Mouse (Mus musculus): Measurements from ENCODE around the gene Wasl. TPM values are rescaled to one million over a fixed set of nuclear protein-coding genes. Genes with fewer than 3 reads are reported as not detected.

Wasl gene
- polyA plus RNA-seq, 1 experiment: 198 TPM

DNA sequence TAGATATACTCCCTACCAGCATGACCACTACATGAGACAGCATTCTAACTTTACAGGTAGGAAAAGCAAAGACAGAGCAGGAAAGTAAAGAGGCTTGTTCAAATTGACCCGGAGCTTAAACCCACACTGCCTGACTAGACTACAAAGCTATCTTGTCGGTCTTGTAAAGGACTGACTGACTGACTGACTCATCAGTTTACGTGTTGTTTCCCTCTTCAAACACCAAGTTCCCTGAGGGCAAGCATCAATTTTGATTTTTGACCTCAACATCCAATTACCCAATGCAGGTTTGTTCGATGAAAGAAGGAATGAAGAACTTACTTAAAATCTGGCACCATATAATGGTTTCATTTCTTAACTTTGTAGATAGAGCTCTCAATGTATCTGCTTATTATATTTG lies 2.9 kb downstream of the Wasl start:
- 38% methylated on average over 4 of the region's 4 CpGs for WGBS
- 0 out of 2 replicates have a peak, but pooled peaks cover 1% of the 10 kb centered on the region for H3K36me3 ChIP-seq (ENCODE audit: control insufficient read depth, insufficient read depth, low read length)
- no peak for TF ChIP-seq POLR2A (IDR thresholded peaks at IDR 0.05; ENCODE audit: low read depth, low read length)
- no peak for TF ChIP-seq CTCF (IDR thresholded peaks at IDR 0.05; ENCODE audit: extremely low read depth, insufficient read length, insufficient replicate concordance, low read depth, low read length)
- H3K27me3 ChIP-seq (ENCODE audit: control insufficient read depth, insufficient read depth, low read length): no peaks in the 10 kb centered on the region
- H3K4me3 ChIP-seq (ENCODE audit: low read depth, low read length): no peak overlapping the region
- no peak overlapping the region for H3K27ac ChIP-seq (ENCODE audit: insufficient read depth, low read depth, low read length)
- peaks cover 11% of the 10 kb centered on the region; the same call in 1 of the 2 replicates for H3K4me1 ChIP-seq (ENCODE audit: control insufficient read depth, insufficient read depth, insufficient read length, low read length)

DNA sequence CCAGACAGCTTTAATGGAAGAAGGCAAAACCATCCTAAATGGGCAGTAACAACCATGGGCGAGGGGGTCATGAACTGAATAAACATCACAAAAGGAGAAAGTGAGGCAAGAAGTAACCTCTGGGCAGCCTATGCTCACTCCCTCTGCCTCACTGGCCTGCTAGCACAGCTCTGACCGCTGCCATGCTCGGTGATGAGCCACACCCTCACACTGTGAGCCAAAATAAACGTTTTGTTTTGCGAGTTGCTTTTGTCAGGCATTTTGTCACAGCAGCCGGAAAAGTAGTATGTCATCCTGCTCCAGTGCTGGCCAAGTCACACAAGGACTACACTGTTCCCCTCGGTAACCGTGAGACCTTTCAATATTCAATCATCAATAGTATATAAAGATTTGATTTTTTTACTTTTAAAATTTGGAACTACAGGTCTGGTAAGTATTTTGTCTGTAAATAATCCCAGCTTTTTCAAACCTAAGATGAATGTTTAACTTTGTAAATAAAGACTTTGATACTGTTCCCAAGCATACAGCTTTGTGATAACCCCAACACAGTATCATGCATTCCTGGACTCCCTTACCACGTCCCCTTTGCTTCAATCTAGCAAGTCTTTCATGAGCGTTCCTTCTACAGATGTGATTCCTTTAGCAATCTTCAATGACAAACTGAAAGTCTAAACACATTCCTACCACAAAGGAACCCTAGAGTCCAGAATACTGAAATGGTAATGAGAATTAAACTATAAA lies 7.0 kb downstream of the Wasl start:
- H3K27me3 ChIP-seq (ENCODE audit: control insufficient read depth, insufficient read depth, low read length): no peaks in the 10 kb centered on the region
- no peak for TF ChIP-seq CTCF (IDR thresholded peaks at IDR 0.05; ENCODE audit: extremely low read depth, insufficient read length, insufficient replicate concordance, low read depth, low read length)
- TF ChIP-seq POLR2A (IDR thresholded peaks at IDR 0.05; ENCODE audit: low read depth, low read length): no peak
- 42% methylated on average over 10 of the region's 10 CpGs for WGBS
- H3K36me3 ChIP-seq (ENCODE audit: control insufficient read depth, insufficient read depth, low read length): 0 out of 2 replicates have a peak, but pooled peaks cover 2% of the 10 kb centered on the region
- H3K4me1 ChIP-seq (ENCODE audit: control insufficient read depth, insufficient read depth, insufficient read length, low read length): peaks cover 9% of the 10 kb centered on the region; the same call in 1 of the 2 replicates
- no peak overlapping the region for H3K4me3 ChIP-seq (ENCODE audit: low read depth, low read length)
- no peak overlapping the region for H3K27ac ChIP-seq (ENCODE audit: insufficient read depth, low read depth, low read length)

DNA sequence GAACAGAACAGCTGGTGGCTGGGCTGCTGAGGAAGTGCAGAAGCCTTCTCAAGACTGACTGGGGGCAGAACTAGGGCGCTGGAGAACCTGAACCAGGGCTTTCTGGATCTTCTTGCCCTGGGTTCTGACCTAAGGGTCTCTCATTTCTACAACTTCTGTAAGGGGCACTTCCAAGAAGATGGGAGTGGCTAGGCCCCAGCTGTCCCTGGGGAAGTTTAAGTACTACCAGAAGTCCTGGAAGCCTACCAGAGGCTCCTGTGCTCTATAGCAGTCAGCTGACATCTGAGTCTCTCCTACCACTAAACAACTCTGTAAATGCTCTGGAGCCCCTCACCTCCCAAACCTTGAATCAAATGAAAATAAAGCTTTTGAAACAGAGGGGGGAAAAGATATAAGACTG lies 8.7 kb downstream of the Wasl start:
- no peak overlapping the region for H3K27ac ChIP-seq (ENCODE audit: insufficient read depth, low read depth, low read length)

DNA sequence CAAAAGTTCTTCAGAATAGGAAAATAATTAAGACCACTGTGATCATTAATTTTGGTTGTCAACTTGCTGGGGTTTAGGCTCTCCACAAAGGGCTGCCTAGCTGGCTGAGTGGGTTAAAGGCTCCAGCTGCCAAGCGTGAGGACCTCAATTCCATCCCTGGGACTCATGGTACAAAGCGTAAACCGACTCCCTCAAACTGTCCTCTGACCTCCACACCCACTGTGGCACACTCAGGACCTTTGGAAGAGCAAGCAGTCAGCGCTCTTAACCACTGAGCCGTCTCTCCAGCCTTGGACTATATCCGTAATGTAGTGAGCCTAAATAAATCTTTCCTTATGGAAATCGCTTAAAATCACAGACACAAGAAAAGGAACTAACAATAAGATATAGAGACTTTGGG lies 13.3 kb downstream of the Wasl start:
- 46% methylated on average over 7 of the region's 7 CpGs for WGBS
- no peak for TF ChIP-seq CTCF (IDR thresholded peaks at IDR 0.05; ENCODE audit: extremely low read depth, insufficient read length, insufficient replicate concordance, low read depth, low read length)
- no peak for TF ChIP-seq POLR2A (IDR thresholded peaks at IDR 0.05; ENCODE audit: low read depth, low read length)

More for the DNA sequence above, 8.7 kb downstream of the Wasl start:
- Histone ChIP-seq H3K4me3 (ENCODE audit: low read depth, low read length) (no peak overlapping the region), H3K4me1 (ENCODE audit: control insufficient read depth, insufficient read depth, insufficient read length, low read length) (peaks cover 9% of the 10 kb centered on the region; the same call in 1 of the 2 replicates), H3K36me3 (ENCODE audit: control insufficient read depth, insufficient read depth, low read length) (0 out of 2 replicates have a peak, but pooled peaks cover 2% of the 10 kb centered on the region), H3K27me3 (ENCODE audit: control insufficient read depth, insufficient read depth, low read length) (no peaks in the 10 kb centered on the region)
- 86% methylated on average over 1 of the region's 1 CpGs for WGBS
- no peak for TF ChIP-seq POLR2A (IDR thresholded peaks at IDR 0.05; ENCODE audit: low read depth, low read length)
- no peak for TF ChIP-seq CTCF (IDR thresholded peaks at IDR 0.05; ENCODE audit: extremely low read depth, insufficient read length, insufficient replicate concordance, low read depth, low read length)

DNA sequence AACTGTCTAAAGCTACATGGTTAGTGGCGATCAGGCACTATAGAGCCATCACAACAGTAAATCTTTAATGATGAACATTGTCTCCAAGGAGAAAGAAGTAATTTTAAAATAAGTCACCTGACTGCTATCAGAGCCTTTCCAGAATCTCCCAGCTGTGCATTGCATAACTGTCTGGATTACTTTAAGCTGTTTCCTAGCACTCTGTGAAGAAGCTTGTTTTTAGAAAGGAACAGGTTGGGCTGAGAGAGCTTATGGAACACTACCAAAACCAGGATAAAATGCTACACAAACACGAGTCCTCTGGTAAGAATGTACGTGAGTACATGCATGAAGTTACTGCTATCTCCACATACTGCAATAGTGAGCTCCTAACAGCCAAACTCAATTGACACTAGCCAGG lies 14.1 kb downstream of the Wasl start:
- WGBS: 82% methylated on average over 3 of the region's 3 CpGs
- H3K27ac ChIP-seq (ENCODE audit: insufficient read depth, low read depth, low read length): no peak overlapping the region

More for the DNA sequence above, 13.3 kb downstream of the Wasl start:
- no peaks in the 10 kb centered on the region for H3K36me3 ChIP-seq (ENCODE audit: control insufficient read depth, insufficient read depth, low read length)
- H3K4me3 ChIP-seq (ENCODE audit: low read depth, low read length): no peak overlapping the region
- no peaks in the 10 kb centered on the region for H3K27me3 ChIP-seq (ENCODE audit: control insufficient read depth, insufficient read depth, low read length)
- no peak overlapping the region for H3K27ac ChIP-seq (ENCODE audit: insufficient read depth, low read depth, low read length)
- peaks cover 4% of the 10 kb centered on the region for H3K4me1 ChIP-seq (ENCODE audit: control insufficient read depth, insufficient read depth, insufficient read length, low read length)

DNA sequence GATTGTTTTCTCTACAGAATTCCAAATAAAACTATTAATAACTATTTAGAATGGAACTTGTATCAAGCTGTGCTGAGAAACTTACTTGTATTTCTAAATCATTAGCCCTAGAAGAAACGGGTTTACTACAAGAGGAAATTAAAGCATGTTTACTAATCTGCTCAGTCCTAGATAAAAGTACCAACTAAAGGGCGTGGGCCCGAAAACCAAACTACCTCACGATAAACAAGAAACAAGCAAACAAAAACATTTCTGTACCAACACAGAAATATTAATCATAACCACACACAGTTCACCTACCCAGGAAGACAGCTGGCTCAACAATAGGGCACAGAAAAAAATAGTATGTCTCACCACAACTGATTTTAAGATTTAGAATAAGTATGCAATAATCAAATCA lies 16.4 kb downstream of the Wasl start:
- 52% methylated on average over 4 of the region's 4 CpGs for WGBS
- TF ChIP-seq POLR2A (IDR thresholded peaks at IDR 0.05; ENCODE audit: low read depth, low read length) (no peak), CTCF (IDR thresholded peaks at IDR 0.05; ENCODE audit: extremely low read depth, insufficient read length, insufficient replicate concordance, low read depth, low read length) (no peak)
- Histone ChIP-seq H3K36me3 (ENCODE audit: control insufficient read depth, insufficient read depth, low read length) (peaks cover 2% of the 10 kb centered on the region; the same call in 1 of the 2 replicates), H3K27me3 (ENCODE audit: control insufficient read depth, insufficient read depth, low read length) (no peaks in the 10 kb centered on the region), H3K27ac (ENCODE audit: insufficient read depth, low read depth, low read length) (no peak overlapping the region), H3K4me1 (ENCODE audit: control insufficient read depth, insufficient read depth, insufficient read length, low read length) (peaks cover 4% of the 10 kb centered on the region), H3K4me3 (ENCODE audit: low read depth, low read length) (no peak overlapping the region)

More for the DNA sequence above, 14.1 kb downstream of the Wasl start:
- Histone ChIP-seq H3K36me3 (ENCODE audit: control insufficient read depth, insufficient read depth, low read length) (no peaks in the 10 kb centered on the region), H3K4me3 (ENCODE audit: low read depth, low read length) (no peak overlapping the region), H3K27me3 (ENCODE audit: control insufficient read depth, insufficient read depth, low read length) (no peaks in the 10 kb centered on the region), H3K4me1 (ENCODE audit: control insufficient read depth, insufficient read depth, insufficient read length, low read length) (peaks cover 4% of the 10 kb centered on the region)
- no peak for TF ChIP-seq CTCF (IDR thresholded peaks at IDR 0.05; ENCODE audit: extremely low read depth, insufficient read length, insufficient replicate concordance, low read depth, low read length)
- TF ChIP-seq POLR2A (IDR thresholded peaks at IDR 0.05; ENCODE audit: low read depth, low read length): no peak

DNA sequence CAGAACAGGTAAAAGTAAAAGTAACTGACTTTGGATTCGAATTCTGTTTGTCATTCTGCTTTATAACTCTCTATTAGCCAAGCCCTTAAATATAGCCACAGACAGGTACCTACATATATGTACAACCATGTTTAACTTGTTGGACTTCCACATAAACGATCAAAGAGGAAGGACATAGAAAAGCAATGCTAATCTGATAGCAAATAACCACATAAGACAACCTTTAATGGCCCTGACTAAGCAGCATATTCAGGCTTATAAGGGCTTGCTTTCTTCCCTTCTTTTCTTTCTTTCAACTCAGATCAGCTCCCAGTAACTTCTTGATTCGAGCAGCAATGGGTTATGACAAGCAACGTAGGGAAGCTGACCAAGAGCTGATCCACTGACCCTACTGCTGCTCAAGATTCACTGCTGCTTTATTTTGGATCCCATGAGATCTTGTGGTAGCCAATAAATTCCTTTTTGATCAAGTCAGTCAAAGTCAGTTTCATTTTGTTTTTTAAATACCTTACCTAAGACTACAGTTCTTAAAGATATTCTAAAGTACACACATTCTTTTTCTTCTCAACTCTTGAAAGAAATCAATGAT lies 17.6 kb downstream of the Wasl start:
- Histone ChIP-seq H3K36me3 (ENCODE audit: control insufficient read depth, insufficient read depth, low read length) (peaks cover 2% of the 10 kb centered on the region; the same call in 1 of the 2 replicates), H3K4me1 (ENCODE audit: control insufficient read depth, insufficient read depth, insufficient read length, low read length) (peaks cover 4% of the 10 kb centered on the region), H3K27ac (ENCODE audit: insufficient read depth, low read depth, low read length) (no peak overlapping the region), H3K4me3 (ENCODE audit: low read depth, low read length) (no peak overlapping the region), H3K27me3 (ENCODE audit: control insufficient read depth, insufficient read depth, low read length) (no peaks in the 10 kb centered on the region)
- no peak for TF ChIP-seq POLR2A (IDR thresholded peaks at IDR 0.05; ENCODE audit: low read depth, low read length)
- TF ChIP-seq CTCF (IDR thresholded peaks at IDR 0.05; ENCODE audit: extremely low read depth, insufficient read length, insufficient replicate concordance, low read depth, low read length): no peak
- 53% methylated on average over 4 of the region's 4 CpGs for WGBS

Measured in small intestine, adult 2 months (tissue).